Mouse (Mus musculus) forebrain, embryonic 16.5 days (tissue): Measurements from ENCODE around the gene Gm20924. TPM values are rescaled to one million over a fixed set of nuclear protein-coding genes. Genes with fewer than 3 reads are reported as not detected.
"Not testable (repeated sequence)": the region's sequence is repeated elsewhere in the genome, so short reads cannot be mapped to it uniquely, and the experiment has no call there.

Experiments used
- ATAC-seq: fragments of 200-750 bp; cut with Nextera tagmentation; 2 replicates; pipeline ENCODE4 v1.8.0; 2017; ENCODE audit warnings: mild to moderate bottlenecking, moderate library complexity
- H3K27ac ChIP-seq: fragments of 300-500 bp; sonication (generic); 2 replicates; pipeline ENCODE4 v1.5.1; 2014; ENCODE audit warnings: low read length, control low read depth
- H3K27me3 ChIP-seq: fragments of 300-500 bp; sonication (generic); replicated peaks from 2 replicates; pipeline ENCODE4 v1.6.1; 2014; ENCODE audit warnings: low read length; ENCODE audit not compliant: control insufficient read depth, insufficient read depth
- H3K36me3 ChIP-seq: fragments of 300-500 bp; sonication (generic); 2 replicates; pipeline ENCODE4 v1.6.1; 2014; ENCODE audit not compliant: control insufficient read depth, insufficient read depth
- H3K4me1 ChIP-seq: fragments of 300-500 bp; sonication (generic); replicated peaks from 2 replicates; pipeline ENCODE4 v1.6.1; 2014; ENCODE audit warnings: low read length; ENCODE audit not compliant: control insufficient read depth, insufficient read depth
- H3K4me2 ChIP-seq: fragments of 300-500 bp; sonication (generic); 2 replicates; pipeline ENCODE4 v1.6.1; 2014; ENCODE audit warnings: mild to moderate bottlenecking, low read length, control low read depth
- H3K4me3 ChIP-seq: fragments of 300-500 bp; sonication (generic); replicated peaks from 2 replicates; pipeline ENCODE4 v1.5.1; 2014; ENCODE audit warnings: mild to moderate bottlenecking, low read length, control low read depth
- H3K9ac ChIP-seq: fragments of 300-500 bp; sonication (generic); replicated peaks from 2 replicates; pipeline ENCODE4 v1.6.1; 2014; ENCODE audit warnings: low read depth, low read length, control low read depth
- H3K9me3 ChIP-seq: fragments of 300-500 bp; sonication (generic); 2 replicates; pipeline ENCODE4 v1.6.1; 2016; ENCODE audit warnings: low read length; ENCODE audit not compliant: control insufficient read depth
- WGBS: fragments of 180-500 bp; shearing (Covaris S2); extraction: QIAGEN DNeasy Blood & Tissue Kit; methylation state at CpG from one replicate; pipeline ENCODE4 v1.1.7; 2014; 5-methylcytosine and 5-hydroxymethylcytosine counted together
- polyA plus RNA-seq: library from polyadenylated mRNA; unstranded; fragments of >200 nt; fragmentation: Nextera tagmentation; extraction: Ambion mirVana; gene quantifications from 2 replicates; pipeline ENCODE4 v1.2.1, GENCODE M21; 2015

Gm20924 gene
- not detected in 2 replicates for polyA plus RNA-seq

DNA sequence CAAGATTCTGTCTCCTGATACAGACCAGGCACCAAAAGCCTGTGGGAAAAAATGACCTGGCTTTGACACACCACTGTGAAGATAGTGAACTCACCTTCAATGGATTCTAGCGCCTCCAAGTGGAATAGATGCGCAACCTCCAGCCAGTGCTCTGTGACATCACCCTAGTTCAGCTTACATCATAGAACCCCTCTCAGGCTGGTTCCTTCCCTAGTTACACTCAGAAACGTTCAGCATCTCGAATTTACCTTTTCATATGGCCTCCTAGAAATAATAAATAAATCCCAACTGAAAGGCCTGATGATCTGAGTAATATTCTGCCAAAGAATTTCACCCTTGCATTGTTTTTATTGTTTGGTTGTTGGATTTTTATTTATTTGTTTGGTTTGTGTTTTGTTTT lies at the start of gene Gm20924:
Gm20924 (minus strand) TSS at position 101 of the 400 bp plus-strand sequence.
- ATAC-seq, H3K4me3 ChIP-seq, H3K9me3 ChIP-seq, H3K4me2 ChIP-seq, H3K27ac ChIP-seq, H3K4me1 ChIP-seq, H3K9ac ChIP-seq, H3K27me3 ChIP-seq, H3K36me3 ChIP-seq: not testable (repeated sequence)
- WGBS = no CpG with 5 or more reads among the region's 4 CpGs

Other genes starting within 250 kb of the Gm20924 start
- gene Gm20736, start 170.2 kb upstream of the Gm20924 start, polyA plus RNA-seq = not detected in 2 replicates